Mouse (Mus musculus) MN1 (cell line): ENCODE results near the gene Plxna3.
"Not testable (repeated sequence)": the region's sequence is repeated elsewhere in the genome, so short reads cannot be mapped to it uniquely, and the experiment has no call there.

Source experiments
- DNase-seq: peaks from one replicate; pipeline ENCODE4 v3.0.0-alpha.2; 2016; ENCODE audit warnings: low spot score

The Plxna3 gene

GRCm38 (mm10) chrX:74328725-74329161 lies at the start of gene Plxna3:
TSS of gene Plxna3 (plus strand) at chrX:74329066.
- DNase-seq: peak; percentile 84

DNA sequence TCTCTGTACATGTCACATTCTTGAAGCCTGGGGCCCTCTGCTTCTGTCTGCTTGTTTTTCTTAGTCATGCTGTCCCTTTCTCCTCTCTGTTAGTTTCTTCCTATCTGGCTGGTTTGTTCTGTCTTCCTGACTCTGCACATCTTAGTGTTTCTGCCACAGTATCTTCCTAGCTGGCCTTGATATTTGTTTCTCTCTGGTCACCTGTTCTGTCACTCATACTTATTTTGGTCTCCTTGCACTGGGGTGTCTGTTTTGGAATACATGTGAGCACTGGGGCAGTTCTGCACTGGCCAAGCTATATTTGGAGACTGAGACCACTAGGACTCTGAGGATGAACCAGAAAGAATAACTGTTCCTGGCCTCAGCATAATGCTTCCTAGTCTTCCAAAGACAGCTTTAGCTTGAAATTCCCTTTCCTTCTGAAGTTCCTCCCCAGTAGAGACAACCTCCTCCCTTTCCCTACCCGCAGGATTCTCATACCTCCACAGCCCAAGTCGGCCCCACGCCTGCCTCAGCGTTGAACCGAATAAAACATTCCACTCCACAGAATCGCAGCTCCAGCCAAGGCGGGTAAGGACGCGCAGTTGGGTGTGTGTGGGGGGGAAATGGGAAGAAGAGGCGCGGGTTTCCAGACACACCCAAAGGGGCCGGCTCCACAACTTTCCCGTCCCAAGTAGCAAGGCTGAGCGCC lies 47.7 kb upstream of the Plxna3 start:
- DNase-seq: no peak

DNA sequence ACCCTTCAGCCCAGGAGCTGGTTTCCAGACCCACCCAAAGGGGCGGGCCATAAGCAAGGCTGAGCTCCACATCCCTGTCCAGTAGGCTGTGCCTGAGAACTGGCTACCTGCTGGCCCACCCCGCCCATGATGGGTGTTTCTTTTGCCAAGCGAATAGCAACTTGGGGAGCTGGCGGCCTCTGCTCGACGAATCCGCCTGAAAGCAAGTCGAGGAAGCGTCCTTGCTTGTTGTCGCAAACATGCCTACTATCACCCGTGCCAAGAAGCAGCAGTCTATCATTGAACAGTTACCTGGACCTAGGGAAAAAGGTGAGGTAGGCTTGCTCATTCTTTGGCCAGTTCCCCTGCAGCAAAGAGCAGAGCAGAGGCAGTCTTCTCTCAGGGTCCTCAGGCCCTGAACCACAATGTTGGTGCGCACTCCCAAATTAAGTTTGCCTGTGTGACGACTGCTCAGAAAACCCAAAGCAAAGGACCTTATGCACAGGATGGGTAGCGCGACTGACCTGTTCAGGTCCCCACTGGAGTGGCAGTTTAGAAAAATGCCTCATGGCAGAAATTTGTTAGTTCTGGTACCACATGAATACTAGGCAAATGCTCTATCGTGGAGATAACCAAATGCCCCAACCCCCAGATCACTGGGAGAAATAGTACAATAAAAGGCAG lies 47.0 kb upstream of the Plxna3 start, which contains the start of the genes Taz and Dnase1l1:
Gene Taz (plus strand): TSS at position 181 of the 663 bp plus-strand sequence.
Gene Dnase1l1 (minus strand): TSS at position 606 of the 663 bp plus-strand sequence.
- peak; percentile 84 for DNase-seq

GRCm38 (mm10) chrX:74282395-74283091 lies 46.3 kb upstream of the Plxna3 start:
- DNase-seq: peak; percentile 92

GRCm38 (mm10) chrX:74283092-74283437 lies 45.8 kb upstream of the Plxna3 start:
- DNase-seq: no peak

GRCm38 (mm10) chrX:74293431-74293830 lies 35.4 kb upstream of the Plxna3 start:
- DNase-seq: no peak

- DNase-seq: peak; percentile 96
Measured at GRCm38 (mm10) chrX:74296538-74297448, 32.1 kb upstream of the Plxna3 start, which contains the start of gene Atp6ap1. TSS of gene Atp6ap1 (plus strand) at chrX:74297097.

- DNase-seq: no peak
Measured at GRCm38 (mm10) chrX:74298348-74298747, 30.5 kb upstream of the Plxna3 start.

GRCm38 (mm10) chrX:74299721-74300120 lies 29.1 kb upstream of the Plxna3 start:
- no peak for DNase-seq

GRCm38 (mm10) chrX:74304867-74305700 lies 23.8 kb upstream of the Plxna3 start, which contains the start of gene Gdi1:
TSS of gene Gdi1 (plus strand) at chrX:74304998.
- peak; percentile 83 for DNase-seq

DNA sequence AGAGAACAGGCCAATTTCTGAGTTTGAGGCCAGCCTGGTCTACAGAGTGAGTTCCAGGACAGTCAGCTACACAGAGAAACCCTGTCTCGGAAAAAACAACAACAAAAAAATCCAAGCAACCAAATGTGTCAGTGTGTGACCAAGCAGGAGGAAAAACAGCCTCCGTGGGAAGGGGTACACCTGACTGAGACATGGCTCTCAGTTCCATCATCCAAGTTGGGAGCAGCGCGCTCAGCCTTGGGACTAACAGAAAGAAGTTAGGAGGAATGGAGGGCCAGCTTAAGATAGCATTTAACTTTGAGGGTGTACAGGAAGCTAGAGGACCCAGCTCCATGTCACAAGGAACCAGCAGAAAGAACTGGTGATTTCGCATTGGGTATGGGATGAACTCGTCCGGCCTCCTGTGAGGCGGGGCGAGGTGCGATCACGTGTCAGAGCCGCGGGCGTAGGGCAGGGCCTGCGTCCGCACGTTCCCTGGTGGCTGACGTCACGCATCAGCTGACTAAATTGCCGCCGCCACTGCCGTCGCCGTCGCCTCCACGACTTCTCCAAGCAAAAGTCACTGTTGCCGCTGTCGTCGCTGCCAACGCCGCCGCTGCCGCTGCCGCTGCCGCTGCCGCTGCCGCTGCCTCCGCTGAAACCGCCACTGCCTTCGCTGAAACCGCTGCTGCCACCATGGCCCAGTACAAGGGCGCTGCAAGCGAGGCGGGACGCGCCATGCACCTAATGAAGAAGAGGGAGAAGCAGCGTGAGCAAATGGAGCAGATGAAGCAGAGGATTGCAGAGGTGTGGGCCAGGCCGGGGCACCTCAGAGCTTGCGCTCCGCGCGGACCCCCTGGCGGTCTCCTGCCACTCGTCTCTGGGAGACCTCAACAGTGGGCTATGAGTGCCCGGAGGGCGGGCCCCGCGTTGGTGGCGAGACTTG lies 16.1 kb upstream of the Plxna3 start, which contains the start of gene Fam50a:
Gene Fam50a (plus strand): TSS at position 494 of the 925 bp plus-strand sequence.
- DNase-seq: peak; percentile 89

DNA sequence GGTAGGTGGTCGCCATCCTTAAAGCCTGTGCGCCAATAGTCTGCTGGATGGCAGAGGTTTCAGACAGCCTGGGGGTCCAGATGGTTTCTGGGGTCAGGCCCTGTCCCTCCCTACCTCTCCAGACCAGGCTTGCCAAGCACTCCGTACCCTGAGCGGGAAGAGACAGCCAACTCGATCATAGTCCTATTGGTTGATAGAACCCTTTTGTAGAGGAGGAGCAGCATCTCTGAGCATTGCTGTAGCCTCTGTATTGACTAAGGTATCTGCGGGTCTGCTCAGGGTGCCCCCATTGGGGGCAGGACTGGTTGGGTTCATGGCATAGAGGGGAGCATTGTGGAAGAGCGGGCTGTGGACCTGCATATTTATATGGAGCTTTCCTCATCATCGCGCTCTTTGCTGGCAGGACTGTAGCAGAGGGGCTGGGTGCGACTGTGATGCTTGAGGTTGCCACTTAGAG lies 377 bp downstream of the Plxna3 start:
- DNase-seq: no peak

- DNase-seq: peak; percentile 12
Measured at GRCm38 (mm10) chrX:74330166-74330930, 1.5 kb downstream of the Plxna3 start.

DNA sequence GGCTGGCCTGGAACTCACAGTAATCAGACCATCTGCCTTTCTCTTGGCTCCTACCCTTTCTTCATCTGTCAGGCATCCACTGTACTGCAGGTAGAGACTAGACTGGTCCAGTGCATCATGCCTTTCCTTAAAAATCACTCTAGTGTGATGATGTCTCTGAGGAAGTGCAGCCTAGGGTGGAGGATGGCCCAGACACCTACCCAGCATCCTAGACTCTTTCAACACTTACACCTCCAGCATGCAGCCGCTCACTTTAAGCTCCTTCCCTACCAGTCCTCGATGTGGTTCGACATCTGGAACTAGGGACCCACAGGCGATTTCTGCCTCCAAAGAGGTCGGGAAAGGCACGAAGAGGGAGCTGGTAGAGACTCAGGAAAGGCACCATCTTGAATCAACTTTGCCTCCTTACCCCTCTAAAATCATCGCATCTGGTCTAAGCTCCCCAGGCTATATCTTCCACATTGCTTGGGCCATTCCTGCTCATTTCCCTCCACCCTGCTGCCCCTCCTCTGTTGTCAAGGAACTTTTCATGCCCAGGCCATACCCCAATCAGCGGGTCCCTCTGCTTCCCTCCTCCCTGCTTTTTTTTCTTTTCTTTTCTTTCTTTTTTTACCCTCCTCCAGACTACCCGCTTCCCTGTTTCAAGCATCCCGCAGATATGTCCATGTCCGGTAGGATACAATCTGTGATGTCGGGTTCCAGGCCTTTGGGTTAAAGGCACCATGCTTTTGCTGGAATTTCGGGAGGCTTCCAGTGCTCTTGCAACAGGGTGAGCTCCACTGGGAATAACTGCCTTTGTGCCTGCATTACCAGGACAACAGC lies 24.0 kb downstream of the Plxna3 start:
- DNase-seq: peak; percentile 18

GRCm38 (mm10) chrX:74353467-74353770 lies 24.6 kb downstream of the Plxna3 start, which contains the start of gene Lage3:
TSS of gene Lage3 (minus strand) at chrX:74353618.
- peak; percentile 82 for DNase-seq

GRCm38 (mm10) chrX:74357069-74357468 lies 28.2 kb downstream of the Plxna3 start:
- DNase-seq: not testable (repeated sequence)

DNA sequence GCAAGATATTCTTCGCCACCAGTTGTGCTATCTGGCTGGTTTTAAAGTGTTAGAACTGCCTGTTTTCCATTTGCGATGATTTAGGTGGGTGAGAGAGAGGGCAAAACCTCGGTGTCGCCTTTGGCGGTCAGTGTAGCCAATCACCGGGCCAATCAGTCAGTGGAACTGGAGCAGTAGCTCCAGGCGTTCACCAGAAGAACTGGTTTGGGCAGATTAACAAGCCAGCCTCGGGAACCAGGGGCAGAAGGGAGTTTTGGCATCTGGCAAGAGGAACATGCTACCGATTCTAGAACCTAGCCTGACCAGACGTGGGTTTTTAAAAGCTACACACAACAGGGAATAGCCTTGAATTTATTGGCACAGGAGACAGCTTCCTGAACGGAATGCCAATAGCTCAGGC lies 30.3 kb downstream of the Plxna3 start:
- DNase-seq: no peak

DNA sequence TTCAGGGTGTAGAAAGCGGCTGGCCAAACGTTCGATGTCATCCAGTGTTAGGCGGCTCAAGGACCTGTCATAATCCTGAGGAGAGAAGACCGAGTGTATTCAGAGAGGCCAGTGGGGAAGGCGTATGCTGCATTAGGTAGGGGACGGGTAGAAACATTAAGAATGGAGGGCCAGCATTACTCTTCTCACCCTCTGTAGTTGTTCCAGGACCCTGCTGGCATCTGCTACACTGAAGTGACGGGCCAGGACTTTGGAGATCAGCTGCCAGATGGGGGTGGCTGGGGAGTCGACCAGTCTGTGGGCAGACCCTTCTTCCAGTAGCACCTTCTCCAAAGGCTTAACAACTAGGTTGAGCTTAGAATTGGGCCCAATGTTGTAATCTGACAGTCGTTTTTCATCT lies 38.6 kb downstream of the Plxna3 start:
- DNase-seq: no peak
